Mouse (Mus musculus) E14TG2a.4 (cell line): ENCODE results near the gene Olfr512.

Experiments used
- CTCF ChIP-seq: conservative IDR thresholded peaks from 2 replicates; pipeline ENCODE4 v1.5.1; 2014; ENCODE audit warnings: low read length
- NANOG ChIP-seq: IDR thresholded peaks from 2 replicates; pipeline ENCODE4 v1.6.1; 2014; ENCODE audit warnings: borderline replicate concordance, low read length, mixed read lengths
- POU5F1 ChIP-seq: IDR thresholded peaks from 2 replicates; pipeline ENCODE4 v1.6.1; 2014; ENCODE audit warnings: low read length, borderline replicate concordance

DNA sequence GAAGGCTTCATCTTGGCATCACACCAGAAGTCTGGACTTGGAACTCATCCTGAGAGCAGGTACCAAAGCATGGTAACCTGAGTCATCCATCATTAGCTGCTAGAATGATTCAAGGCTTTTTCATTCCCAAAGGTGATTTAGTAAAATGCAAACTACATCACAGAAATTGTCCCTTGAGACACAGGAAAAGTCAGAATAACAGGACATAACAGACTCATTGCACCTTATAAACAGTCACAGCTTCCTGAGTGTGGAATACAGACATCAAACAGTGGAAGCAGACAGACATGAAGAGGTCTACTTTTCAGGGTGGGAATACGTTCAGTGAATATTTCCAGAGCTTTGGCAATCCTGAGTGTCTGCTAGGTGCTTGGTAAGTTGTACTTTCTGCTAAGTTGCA is 37.6 kb downstream of the Olfr512 start, which contains the start of gene Olfr513:
- no peak for TF ChIP-seq CTCF
- no peak for TF ChIP-seq POU5F1
- no peak for TF ChIP-seq NANOG
